Mouse (Mus musculus) monocyte, adult 5-6 weeks (primary cell): ENCODE data around the gene Ptch2. TPM values are rescaled to one million over a fixed set of nuclear protein-coding genes. Genes with fewer than 3 reads are reported as not detected.

Source experiments
- ATAC-seq: fragments of 153-309, 156-312 bp; replicated peaks from 2 replicates; pipeline ENCODE4 v1.8.0; 2017; ENCODE audit warnings: mild to moderate bottlenecking; ENCODE audit not compliant: low TSS enrichment, insufficient number of reproducible peaks, severe bottlenecking, poor library complexity, low FRiP score
- total RNA-seq: library from RNA; stranded (forward); fragments of 200-1000, 200-491, 200-594 nt; gene quantifications from 3 replicates; pipeline ENCODE4 v1.2.3, GENCODE M21; 2017

Gene Ptch2
- not detected in 3 replicates for total RNA-seq

DNA sequence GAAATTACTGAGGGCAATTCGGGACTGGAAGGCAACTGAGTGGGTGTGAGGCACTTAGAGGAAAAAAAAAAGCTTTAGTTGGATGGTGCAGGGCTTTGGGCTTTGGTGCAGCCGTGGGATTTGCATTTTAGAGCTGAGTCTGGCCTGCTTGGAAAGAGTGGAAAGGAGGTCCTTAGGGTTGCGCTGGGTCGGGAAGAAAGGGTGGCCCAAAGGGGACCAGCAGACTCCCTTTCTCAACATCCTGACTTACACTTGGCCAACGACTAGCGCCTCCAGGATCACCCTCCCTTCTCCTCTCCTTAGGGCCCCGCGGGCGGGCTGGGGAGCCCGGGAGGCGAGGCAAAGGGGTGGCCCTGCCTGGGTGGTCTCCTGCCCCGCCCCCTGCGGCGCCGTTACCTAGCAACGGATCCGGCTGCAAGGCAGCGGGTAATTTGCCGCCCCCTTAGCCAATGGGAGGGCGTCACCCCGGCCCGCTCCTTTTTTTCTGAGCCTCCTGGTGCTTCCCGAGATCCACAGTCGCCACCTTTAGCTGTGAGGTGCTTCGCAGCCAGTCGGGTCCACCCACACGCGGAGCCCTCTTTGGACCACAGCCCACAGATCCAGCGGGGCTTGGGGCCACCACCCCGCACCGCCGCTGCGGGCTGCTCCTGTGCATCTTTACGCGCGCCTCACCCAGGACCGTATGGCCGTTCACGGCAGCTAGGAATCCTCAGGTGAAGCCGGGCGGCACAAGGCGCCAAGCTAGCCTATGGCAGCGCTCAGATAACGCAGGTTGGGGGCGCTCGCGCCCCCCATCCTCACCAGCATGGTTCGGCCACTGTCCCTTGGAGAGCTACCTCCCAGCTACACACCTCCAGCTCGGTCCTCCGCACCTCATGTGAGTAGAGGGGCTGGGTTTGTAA lies at the start of gene Ptch2:
Ptch2 (plus strand) TSS at position 525 of the 902 bp plus-strand sequence.
- no peak for ATAC-seq

DNA sequence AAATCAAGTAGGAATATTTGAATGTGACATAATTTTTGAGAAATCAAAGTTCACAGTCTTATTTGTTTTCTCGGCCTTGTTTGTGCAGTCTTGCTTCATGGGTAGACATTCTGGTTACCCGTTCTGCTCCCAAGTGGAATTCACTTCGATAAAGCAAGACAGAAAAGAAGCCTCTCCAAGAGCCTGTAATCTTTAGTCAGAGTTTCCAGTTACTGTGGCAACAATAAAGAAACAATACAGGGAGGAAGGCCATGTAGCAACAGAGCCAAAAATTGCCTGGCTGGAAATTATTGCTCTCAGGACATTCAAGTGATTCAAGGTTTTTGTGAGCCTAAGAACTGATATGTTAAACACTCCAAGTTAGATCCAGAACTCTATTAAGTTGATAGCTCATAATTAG lies 47.0 kb upstream of the Ptch2 start:
- ATAC-seq = no peak

DNA sequence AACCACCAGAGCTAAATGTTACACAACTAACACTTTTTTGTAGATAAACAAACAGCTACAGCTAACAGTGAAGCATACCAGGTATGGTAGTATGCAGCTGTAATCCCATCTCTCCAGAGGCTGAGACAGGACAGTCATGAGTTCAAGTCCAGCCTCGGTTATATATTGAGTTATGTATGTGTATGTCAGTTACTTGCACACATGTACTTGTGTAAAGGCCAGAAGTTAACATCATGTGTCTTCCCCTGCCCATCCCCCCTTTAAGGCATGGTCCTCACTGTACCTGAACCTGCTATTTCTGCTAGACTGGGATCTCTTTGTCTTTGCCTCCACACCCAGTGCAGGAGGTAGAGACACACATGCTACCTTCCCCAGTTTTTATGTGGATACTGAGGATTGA lies 46.4 kb upstream of the Ptch2 start:
- no peak for ATAC-seq

DNA sequence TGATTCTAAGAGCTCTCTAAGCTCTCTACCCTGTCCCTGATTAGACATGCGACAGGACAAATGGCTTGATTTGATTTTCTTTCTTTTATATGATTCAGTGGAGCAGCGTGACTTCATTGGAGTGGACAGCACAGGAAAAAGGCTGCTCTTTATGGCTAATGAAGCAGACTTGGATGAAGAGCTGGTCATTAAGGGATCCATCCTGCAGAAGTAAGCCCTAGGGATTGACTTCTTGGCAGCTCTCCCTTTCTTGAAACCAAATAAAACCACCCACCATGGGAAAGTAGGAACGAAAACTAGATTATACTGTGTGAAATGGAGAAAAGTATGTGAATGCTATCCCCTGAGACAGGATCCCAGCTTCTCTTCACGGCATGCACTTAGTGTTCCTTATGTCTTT lies 43.2 kb upstream of the Ptch2 start:
- no peak for ATAC-seq

DNA sequence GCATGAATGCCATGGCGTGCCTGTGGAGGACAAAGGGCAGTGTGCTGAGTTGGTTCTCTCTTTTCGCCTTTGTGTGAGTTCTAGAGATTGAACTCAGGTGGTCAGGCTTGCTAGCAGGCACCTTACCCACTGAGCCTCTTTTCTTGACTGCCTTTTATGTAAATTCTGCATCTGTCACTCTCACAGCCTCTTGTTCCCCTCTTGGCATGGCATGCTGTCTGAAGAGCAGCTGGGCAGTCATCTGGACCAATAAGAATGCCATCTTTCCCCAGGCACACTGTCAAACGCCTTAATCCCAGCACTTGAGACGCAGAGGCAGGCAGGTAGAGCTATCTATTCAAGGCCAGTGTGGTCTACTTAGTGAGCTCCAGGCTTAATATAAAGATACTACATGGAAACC lies 41.9 kb upstream of the Ptch2 start:
- ATAC-seq = no peak

DNA sequence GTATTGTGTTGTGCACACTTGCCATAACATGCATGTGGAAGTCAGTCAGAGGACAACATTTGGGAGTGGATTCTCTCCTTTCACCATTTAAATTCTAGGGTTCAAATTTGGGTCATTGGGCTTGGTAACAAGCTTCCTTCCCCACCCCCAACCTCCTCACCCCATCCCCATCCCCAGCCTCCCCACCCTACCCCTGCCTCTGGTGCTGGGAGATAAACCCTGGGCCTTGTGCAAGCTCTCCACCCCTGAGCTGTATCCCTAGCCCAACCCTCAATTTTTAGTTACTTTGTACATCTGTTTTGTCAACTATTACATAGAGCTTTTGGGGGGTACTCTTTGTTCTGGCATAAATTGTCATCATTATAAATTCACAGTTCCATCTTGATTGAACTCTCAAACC lies 39.8 kb upstream of the Ptch2 start:
- no peak for ATAC-seq

DNA sequence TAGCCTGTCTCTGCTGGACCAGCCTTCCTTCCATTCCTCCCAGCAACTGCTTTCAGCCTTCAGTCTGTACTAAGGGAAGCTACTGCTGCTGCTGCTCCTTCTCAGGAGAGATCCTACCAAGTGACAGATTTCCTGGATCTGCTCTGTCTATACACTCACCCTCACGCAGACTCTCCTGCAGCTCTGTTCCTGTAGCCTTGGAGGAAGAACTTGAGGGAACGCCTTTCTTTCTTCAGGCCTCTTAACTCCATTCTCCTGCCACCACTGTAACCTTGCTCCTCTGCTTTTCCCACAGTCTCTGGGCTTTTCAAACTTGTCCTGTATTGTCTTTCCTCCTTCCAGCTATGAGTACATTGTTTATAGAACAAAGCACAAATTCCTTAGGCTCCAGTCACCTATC lies 39.4 kb upstream of the Ptch2 start:
- ATAC-seq = no peak

DNA sequence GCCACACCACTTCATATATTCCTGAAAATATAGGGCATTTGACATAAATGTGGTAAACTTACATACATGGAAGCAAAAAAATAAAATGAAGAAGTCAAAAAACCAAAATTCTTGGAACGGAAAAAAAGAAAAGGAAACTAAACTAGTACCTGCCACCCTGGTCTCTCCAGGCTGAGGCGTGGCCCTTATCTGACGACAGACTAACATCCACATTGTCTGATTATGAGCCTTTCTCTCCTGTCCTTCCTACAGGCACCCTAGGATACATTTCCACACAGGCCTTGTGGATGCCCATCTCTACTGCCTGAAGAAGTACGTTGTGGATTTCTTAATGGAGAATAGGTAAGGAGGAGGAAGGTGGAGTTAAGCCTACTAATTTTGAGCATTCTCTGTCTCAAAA lies 37.4 kb upstream of the Ptch2 start:
- ATAC-seq = no peak

DNA sequence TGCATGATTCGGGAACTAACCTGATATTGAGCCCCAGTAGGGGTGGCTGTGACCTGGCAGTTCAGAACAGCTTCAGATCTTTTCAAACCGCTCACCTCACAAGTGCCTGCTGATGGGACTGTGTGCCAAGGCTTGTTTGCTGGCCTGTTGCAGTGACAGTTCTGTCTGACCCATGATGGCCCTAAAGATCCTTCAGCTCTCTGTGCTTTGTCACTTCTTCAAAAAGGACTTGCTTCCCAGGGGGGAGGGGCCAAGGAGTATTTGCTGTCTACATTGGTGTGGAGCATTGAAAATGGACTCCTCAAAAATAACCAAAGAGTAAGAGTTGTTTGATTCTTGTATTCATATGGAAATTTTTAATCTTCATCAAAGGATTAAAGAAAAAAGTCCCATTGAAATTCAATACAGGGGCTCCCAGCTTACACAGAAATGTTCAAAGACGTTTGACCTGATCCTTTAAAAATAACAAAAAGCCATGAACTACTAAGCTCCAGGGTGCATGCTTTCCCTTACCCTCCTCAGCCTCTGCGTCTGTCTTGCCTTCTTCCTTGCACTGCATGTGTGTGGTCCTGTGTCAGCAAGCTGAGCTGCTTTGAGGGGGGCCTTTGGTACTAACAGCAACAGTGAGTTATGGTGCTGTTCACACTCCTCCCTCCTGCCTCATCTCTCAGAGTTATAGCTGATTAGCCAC lies 33.0 kb upstream of the Ptch2 start:
- ATAC-seq = no peak

DNA sequence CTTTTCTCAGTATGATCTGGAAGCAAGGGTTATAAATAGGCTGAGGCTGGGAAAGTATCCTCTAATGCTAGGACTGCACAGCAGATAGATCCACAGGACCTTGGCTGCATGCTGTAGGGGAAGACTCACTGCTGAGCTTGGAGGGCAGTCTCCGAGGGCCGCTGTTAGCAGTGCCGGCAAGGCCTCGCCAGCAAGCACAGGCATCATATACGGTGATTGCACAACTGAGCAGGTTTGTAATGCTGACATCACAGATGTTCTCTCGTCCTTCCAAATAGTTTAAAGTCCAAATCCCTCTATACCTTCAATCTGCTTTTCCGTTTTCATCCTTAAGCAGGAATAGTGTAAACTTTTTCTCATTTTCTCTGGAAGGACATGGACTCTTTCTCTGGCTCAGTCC lies 27.8 kb upstream of the Ptch2 start:
- no peak for ATAC-seq

DNA sequence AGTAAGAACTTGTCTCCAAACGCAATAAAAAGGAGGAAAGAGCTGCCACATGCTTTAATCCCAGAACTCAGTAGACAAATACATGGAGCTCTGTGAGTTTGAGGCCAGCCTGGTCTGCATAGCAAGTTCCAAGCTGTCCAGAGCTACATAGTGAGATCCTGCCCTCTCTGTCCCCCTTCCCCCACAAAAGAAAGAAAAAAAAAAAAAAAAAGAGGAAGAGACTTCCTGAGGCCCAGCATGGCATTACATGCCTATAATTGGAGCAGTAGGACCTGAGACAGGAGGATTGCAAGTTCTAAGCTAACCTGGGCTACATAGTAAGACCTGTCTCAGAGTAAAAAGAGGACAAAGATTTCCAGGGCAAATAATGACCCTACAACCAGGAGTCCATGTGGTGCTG lies 26.2 kb upstream of the Ptch2 start:
- ATAC-seq = no peak

DNA sequence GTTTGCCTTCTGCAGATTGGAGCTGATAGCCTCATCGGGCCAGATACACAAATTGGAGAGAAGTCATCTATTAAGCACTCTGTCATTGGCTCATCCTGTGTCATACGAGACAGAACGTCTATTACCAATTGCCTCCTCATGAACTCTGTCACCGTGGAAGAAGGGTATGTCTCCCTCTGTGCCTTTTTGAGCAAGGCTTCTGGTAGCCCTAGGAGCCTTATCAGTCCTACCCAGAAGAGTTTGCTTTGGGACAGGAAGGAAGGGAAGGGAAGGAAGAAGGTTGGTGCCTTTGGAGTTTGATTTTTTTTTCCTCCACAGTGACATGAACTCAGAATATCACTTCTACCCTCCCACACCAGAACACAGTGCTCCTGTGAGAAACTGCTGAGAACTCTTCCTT lies 25.3 kb upstream of the Ptch2 start:
- ATAC-seq = no peak

DNA sequence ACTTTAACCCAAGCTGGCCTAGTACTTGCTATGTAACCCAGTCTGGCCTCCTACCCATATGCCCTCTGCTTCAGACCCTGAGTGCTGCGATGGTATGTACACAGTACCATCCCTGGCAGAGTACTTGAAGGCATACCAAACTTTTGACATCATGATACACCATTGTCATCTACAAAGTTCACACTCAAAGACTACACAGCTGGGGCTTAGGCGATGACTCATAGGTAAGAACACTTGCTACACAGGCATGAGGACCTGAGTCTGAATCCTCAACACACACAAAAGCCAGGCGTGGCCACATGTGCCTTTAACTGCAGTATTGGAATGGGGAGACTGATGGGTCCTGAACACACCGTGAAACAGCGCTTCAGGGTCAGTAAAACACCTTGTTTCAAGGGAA lies 24.7 kb upstream of the Ptch2 start:
- ATAC-seq = no peak

DNA sequence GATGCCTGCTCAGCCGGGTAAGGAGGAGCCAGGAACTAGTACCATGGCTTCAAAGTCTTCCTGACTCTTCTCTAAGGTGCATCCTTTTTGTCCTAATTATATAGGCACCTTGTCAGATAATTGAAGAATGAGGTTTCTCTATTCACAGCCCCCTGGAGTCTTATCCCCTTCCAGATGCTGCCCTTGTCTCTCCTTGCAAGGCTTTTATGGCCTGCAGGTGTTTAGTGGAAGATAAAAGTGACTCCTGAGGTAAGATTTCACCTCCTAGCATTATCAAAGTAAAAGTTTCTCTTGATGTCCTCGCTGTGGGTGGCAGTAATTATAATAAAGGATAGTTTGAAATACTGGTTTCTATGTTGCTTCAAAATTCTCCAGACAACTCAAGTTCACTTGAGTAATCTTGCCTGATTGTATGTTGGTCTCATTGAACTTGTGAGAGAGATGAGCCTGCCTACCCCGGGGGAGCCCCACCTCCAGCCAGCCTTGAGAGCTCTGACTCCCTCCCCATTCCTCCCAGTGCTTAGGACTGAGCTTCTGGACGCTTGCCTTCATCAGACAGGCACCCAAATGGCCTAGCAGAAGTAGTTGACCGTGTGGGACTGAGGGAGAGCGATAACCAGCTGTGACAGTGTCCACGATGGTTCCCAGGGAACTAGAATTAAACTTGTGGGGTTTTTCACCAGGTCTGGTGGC lies 7.8 kb upstream of the Ptch2 start:
- no peak for ATAC-seq

DNA sequence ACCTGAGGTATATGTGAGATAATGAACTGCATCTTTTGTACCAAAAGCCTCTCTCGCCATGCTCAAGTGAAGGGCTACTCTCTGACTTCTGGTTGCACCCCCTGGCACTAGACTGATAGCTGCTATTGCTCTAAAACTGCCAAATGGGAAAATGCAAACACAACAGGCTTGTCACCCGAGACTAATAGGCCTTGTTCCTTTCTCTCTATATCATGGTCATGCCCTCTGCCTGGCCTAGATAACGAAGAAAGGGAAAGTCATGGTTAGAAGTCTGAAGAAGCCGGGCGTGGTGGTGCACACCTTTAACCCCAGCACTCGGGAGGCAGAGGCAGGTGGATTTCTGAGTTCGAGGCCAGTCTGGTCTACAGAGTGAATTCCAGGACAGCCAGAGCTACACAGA lies 5.3 kb upstream of the Ptch2 start:
- ATAC-seq = no peak

DNA sequence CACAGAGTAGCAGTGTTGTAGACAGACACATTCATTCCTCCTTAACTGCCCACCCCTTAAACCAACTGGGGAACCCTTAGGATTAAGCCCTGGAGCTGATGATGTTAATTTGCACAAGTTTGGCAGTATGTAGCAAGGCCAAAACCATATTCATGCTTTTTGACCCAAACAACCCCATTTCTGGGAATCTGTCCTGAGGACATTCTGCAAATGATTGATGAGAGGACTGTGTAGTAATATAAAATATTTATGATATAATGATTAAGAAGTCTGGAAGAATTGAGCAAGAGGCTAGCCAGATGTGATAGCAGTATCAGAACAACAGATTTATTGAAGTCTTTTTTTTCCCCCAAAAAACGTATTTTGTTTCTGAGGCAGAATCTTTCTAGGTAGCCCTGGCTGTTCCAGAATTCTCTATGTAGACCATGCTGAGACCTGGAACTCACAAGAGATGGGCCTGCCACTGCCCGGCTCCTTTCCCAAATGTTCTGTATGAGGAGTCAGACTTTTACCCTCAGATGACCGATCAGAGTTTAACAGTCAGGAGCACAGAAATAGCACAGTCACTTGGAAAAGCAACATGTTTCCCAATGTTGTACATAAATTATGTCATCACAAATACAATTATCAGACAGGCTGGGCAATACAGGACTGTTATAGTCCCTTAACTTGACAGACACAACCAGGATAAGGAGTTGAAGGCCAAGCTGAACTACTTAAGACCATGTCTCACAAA lies 1.1 kb upstream of the Ptch2 start:
- no peak for ATAC-seq

DNA sequence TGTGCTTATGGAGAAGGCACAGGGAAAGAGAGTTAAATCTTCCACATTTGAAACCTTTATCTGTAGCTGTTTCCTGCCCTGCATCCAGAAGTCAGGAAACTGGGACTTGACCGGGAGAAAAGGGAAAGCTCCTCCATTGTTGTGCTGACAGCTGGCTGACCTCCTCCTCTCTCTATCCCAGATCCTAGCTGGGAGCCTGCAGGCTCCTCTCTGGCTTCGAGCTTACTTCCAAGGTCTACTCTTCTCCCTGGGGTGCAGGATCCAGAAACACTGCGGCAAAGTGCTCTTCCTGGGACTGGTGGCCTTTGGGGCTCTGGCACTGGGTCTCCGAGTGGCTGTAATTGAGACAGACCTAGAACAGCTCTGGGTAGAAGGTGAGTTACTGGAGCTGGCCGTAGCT lies 791 bp downstream of the Ptch2 start:
- ATAC-seq = no peak

DNA sequence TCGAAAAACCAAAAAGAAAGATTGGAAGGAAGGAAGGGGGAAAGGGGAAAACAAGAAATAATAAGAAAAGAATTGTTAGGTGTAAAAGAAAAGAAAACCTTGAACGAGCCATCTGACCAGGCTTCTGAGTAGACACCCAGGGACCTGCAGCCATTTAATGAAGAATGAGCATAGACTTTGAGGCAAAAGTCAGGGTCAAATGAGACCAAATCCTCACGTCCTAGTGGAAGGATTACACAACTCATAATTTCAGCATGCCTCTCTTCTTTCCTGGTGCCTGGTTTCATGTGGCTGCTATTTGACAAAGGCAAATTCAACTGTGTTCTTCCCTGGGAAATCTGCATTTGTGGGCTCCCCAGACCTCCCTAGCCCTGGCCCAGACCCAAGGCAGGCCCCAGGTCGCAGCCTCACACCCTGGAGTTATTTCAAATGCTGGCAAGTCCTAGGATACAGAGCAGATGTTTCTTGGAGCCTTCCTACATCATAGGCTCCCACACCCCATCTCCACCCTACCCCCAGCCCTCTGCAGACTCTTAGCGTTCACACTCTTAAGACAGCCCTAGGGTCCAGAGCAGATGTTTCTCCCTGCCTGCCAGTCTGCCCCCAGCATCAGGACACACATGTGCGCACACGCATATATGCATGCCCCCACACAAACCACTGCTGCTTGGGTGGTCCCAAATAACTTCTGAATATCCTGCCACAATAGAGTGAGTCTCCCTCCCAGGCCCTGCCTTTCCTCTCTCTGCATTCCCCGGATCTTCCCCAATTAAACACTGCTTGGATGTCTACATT lies 2.3 kb downstream of the Ptch2 start:
- ATAC-seq = no peak

DNA sequence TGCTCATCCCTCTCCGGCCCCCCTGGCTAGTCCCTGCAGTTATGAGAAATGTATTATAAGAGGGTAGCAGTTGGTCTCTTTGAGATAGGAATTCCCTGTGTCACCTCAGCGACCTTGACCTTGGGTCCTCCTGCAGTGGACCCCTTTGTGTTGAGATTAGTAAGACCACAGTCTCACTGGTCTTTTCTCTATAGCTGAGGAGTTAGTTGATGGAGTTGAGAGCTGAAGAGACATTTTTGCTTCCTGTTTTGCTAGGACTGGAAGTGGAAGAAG lies 2.8 kb downstream of the Ptch2 start:
- ATAC-seq = no peak
